Mouse (Mus musculus): Measurements from ENCODE around the gene Zfp931.
"Not testable (repeated sequence)": the region's sequence is repeated elsewhere in the genome, so short reads cannot be mapped to it uniquely, and the experiment has no call there.

DNA sequence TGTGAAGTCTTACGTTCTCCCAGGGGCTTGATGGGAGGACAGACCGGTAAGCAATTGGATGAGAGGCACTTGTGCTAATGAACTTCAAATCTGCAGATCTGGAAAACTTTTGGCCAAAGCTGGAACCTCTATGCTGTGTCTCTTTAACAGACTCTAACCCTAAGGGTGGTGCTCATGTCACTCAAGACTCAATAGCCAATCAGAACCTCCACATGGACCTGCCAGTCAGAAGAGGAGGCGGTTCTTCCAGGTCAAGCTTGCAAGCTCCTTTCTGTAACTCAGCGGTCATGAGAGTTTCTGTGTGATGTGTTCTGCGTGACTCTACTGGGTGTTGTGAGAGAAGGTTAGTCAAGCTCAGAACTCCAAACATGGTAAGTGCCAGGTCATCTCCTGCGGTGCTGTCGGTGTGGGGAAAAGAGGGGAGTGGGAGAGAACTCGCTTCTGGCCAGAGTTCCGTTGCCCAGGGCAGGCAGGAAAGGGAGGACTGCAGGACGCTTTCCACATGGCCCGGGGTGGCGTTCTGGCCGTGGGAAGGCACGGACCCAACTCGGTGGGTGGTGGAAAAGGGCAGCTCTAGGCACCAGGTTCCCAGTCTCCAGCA is 55.2 kb downstream of the Zfp931 start, which contains the start of gene Zfp971:
- TF ChIP-seq EP300, CTCF (IDR thresholded peaks at IDR 0.05; ENCODE audit: low read depth): not testable (repeated sequence)

Measured in liver, postnatal 0 days (tissue).